Mouse (Mus musculus) inflammation-experienced regulatory T-cells, adult 6 months (primary cell): Measurements from ENCODE around the gene Golga7b. TPM values are rescaled to one million over a fixed set of nuclear protein-coding genes. Genes with fewer than 3 reads are reported as not detected.

ENCODE experiments used
- ATAC-seq: one replicate; pipeline ENCODE4 v1.8.0; 2017
- polyA plus RNA-seq, 3 experiments: library from polyadenylated mRNA; unstranded; fragments of 100-300 nt; shearing (Covaris generic); gene quantifications; one replicate each; pipeline ENCODE4 v1.2.1; 2017

The Golga7b gene
- polyA plus RNA-seq, 3 experiments from 2014 or later, result not detected

DNA sequence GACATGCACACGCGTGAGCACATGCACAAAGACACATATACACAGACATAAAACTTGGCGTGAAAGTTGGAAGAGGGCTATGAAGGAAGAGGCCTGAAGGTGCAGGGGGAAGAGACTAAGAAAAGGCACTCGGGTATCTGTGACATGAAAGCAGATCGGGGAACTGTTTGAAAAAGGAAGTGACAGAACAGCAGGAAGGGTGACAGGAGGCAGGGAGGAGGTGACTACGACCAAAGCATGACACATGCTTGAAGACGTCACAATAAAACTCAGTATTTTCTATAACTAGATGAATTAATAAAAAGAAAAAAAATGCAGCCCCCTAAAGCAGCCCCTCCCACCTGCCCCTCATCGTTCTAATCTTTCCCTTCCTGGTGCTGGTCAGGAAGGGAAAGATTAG, 58.4 kb downstream of the Golga7b start:
- no peak for ATAC-seq

GRCm38 (mm10) chr19:42306202-42306601, 58.8 kb downstream of the Golga7b start:
- ATAC-seq, result peak; percentile 68

DNA sequence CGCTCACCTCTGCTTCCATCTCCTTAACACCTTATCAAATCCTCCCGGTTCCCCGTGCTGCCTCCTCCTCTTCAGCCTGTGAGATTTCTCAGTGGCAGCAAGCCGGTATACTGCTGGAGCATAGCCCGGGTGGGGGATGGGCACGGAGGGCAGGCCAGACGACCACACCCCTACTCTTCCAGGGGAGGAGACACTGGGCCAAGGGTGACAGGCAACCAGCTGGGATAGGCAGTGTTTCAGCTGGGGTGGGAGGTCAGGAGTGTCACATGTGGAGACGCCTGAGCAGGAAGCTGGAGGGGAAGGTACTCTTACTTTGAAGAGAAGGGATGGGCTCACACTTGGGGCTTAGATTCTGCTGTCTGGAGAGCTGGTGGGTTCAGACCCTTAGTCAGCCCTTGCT, 59.6 kb downstream of the Golga7b start:
- ATAC-seq, result no peak

- ATAC-seq, result no peak
Observed at GRCm38 (mm10) chr19:42308931-42309330, 61.6 kb downstream of the Golga7b start.

GRCm38 (mm10) chr19:42311332-42311731, 64.0 kb downstream of the Golga7b start:
- no peak for ATAC-seq

- ATAC-seq, result no peak
Observed at GRCm38 (mm10) chr19:42312191-42312590, 64.8 kb downstream of the Golga7b start.

DNA sequence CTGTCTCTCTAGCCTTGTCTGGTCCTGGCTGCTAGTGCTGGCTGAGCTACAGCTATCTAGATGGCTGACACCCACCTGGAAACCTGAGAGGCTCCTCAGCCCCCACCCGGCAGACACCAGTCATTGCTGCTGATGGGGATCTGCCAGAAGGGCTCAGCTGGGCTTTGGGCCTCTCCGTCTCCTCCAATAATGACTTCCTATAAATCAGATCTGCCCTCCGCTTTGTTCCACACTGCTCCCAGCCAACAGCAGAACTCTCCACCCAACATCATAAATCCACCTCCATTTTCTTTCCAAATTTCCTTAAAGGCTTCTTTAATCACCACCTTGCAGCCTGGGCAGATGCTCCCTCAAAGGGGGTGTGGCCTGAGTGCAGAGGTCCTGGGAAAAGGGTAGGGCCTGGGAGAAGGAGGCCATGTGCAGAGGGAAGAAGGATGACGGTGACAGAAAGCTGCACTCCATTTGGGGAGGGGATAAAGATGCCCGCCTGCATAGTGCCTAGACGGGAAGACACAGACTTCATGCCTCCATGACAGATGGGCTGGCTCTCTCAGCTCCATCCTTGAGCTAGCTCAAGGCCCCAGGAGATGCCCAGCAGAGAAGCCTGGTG, 67.8 kb downstream of the Golga7b start:
- no peak for ATAC-seq

DNA sequence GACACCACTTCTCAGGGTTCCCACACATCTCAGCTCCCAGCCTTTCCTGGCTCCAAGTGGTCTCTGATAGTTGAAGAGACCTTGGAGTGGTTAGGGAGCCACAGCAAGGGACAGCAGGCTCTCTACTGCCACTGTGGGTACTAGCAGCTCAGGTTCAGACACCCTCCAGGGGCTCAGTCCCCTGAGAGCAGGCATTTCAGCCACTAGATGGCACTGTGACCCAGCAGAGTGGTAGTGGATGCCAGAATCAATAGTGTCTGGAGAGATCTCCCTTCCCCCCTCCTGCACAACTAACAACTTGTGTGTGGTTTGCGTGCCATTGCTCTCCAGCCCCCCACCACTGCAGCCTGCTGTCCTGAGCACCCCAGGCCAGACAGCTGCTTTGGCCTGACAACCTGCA, 68.5 kb downstream of the Golga7b start:
- no peak for ATAC-seq

DNA sequence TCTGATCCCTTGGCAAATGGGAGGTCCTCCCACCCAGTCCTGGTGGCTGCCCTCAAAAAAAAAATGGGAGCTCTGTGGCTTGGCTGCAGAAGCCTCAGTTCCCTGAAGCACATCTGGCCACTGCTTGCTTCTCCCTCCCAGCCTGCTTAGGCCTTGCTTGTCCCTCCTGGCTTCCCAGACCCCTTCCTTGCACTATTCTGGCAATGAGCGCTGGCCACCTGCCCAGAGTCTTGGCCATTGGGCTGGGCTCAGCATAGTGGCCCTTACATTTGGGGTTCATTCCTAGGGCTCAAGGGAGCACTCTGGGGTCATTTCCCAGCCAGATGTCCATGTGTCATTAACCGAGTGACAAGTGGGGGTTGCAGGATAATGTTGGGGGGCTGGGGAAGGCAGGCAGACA, 69.2 kb downstream of the Golga7b start:
- ATAC-seq, result no peak

- ATAC-seq, result no peak
Observed at GRCm38 (mm10) chr19:42316998-42317397, 69.6 kb downstream of the Golga7b start.

GRCm38 (mm10) chr19:42317648-42318425, 70.5 kb downstream of the Golga7b start:
- no peak for ATAC-seq

Other genes with a start within 250 kb of the Golga7b start
- gene Ankrd2, start 211.6 kb upstream of the Golga7b start, polyA plus RNA-seq, result not detected
- not detected for gene Hoga1, start 202.0 kb upstream of the Golga7b start, polyA plus RNA-seq
- gene 4933411K16Rik, start 195.3 kb upstream of the Golga7b start, polyA plus RNA-seq, result not detected
- gene Morn4, start 161.2 kb upstream of the Golga7b start, polyA plus RNA-seq, result under 1 TPM; 0.55 to 0.75 (median 0.65) TPM
- 10 to 100 TPM in 2 of 3 experiments, 1 to 10 TPM in 1; 8.1 to 16.7 (median 11.9) TPM for gene Pi4k2a, start 157.1 kb upstream of the Golga7b start, polyA plus RNA-seq
- gene Avpi1, start 118.5 kb upstream of the Golga7b start, polyA plus RNA-seq, result 10 to 100 TPM in 1 of 3 experiments, 1 to 10 TPM in 2; 6.1 to 12.0 (median 6.8) TPM
- 1 to 10 TPM; 2.9 to 8.7 (median 6.9) TPM for gene Marveld1, start 100.2 kb upstream of the Golga7b start, polyA plus RNA-seq
- 10 to 100 TPM; 12.1 to 18.8 (median 17.9) TPM for gene Zfyve27, start 83.6 kb upstream of the Golga7b start, polyA plus RNA-seq
- not detected for gene Sfrp5, start 45.3 kb upstream of the Golga7b start, polyA plus RNA-seq
- not detected for gene Crtac1, start 184.2 kb downstream of the Golga7b start, polyA plus RNA-seq